Mouse (Mus musculus) stomach, embryonic 14.5 days (tissue): ENCODE data around the gene Pik3r6. TPM values are rescaled to one million over a fixed set of nuclear protein-coding genes. Genes with fewer than 3 reads are reported as not detected.

Experiments used
- ATAC-seq: fragments of 200-750 bp; cut with Nextera tagmentation; 2 replicates; pipeline ENCODE4 v1.8.0; 2017; ENCODE audit warnings: low read depth, moderate TSS enrichment; ENCODE audit not compliant: insufficient number of reproducible peaks, insufficient read depth, low FRiP score
- H3K27ac ChIP-seq: fragments of 300-500 bp; sonication (generic); 2 replicates; pipeline ENCODE4 v1.5.1; 2014; ENCODE audit warnings: mild to moderate bottlenecking, low read length, moderate library complexity, mixed read lengths
- H3K27me3 ChIP-seq: fragments of 300-500 bp; sonication (generic); 2 replicates; pipeline ENCODE4 v1.6.1; 2014; ENCODE audit warnings: low read length, control low read depth, mixed read lengths; ENCODE audit not compliant: control insufficient read depth, insufficient read depth
- H3K36me3 ChIP-seq: fragments of 300-500 bp; sonication (generic); 2 replicates; pipeline ENCODE4 v1.6.1; 2014; ENCODE audit warnings: mild to moderate bottlenecking, control low read depth, low read length, moderate library complexity, mixed read lengths; ENCODE audit not compliant: control insufficient read depth, insufficient read depth
- H3K4me1 ChIP-seq: fragments of 300-500 bp; sonication (generic); 2 replicates; pipeline ENCODE4 v1.6.1; 2014; ENCODE audit warnings: low read length, control low read depth, mixed read lengths; ENCODE audit not compliant: control insufficient read depth, insufficient read depth
- H3K4me2 ChIP-seq: fragments of 300-500 bp; sonication (generic); replicated peaks from 2 replicates; pipeline ENCODE4 v1.6.1; 2014; ENCODE audit warnings: low read depth, low read length, control low read depth
- H3K4me3 ChIP-seq: fragments of 300-500 bp; sonication (generic); 2 replicates; pipeline ENCODE4 v1.5.1; 2014; ENCODE audit warnings: low read depth, low read length, control low read depth
- H3K9ac ChIP-seq: fragments of 300-500 bp; sonication (generic); replicated peaks from 2 replicates; pipeline ENCODE4 v1.6.1; 2014; ENCODE audit warnings: low read depth, mild to moderate bottlenecking, control low read depth, low read length, moderate library complexity, mixed read lengths
- H3K9me3 ChIP-seq: fragments of 300-500 bp; sonication (generic); 2 replicates; pipeline ENCODE4 v1.6.1; 2016; ENCODE audit warnings: low read depth, low read length, control low read depth; ENCODE audit not compliant: control insufficient read depth
- WGBS: fragments of 180-500 bp; shearing (Covaris S2); extraction: QIAGEN DNeasy Blood & Tissue Kit; methylation state at CpG from one replicate; pipeline ENCODE4 v1.1.7; 2014; 5-methylcytosine and 5-hydroxymethylcytosine counted together
- polyA plus RNA-seq: library from polyadenylated mRNA; unstranded; fragments of >200 nt; fragmentation: Nextera tagmentation; extraction: Ambion mirVana; gene quantifications from 2 replicates; pipeline ENCODE4 v1.2.1, GENCODE M21; 2014

The Pik3r6 gene
- polyA plus RNA-seq, 1 experiment from 2014 or later: 4.1 TPM

GRCm38 (mm10) chr11:68547484-68547883 is 44.7 kb downstream of the Pik3r6 start:
- Histone ChIP-seq H3K4me1 (no peaks in the 10 kb centered on the region), H3K9me3 (no peaks in the 10 kb centered on the region), H3K9ac (no peak overlapping the region), H3K36me3 (no peaks in the 10 kb centered on the region), H3K27ac (no peak overlapping the region), H3K27me3 (no peaks in the 10 kb centered on the region), H3K4me2 (no peak overlapping the region), H3K4me3 (no peak overlapping the region)
- WGBS: 58% methylated on average over 2 of the region's 2 CpGs
- no peak for ATAC-seq

- H3K36me3 ChIP-seq: no peaks in the 10 kb centered on the region
- H3K27me3 ChIP-seq: no peaks in the 10 kb centered on the region
- no peak for ATAC-seq
These were observed 46.8 kb downstream of the Pik3r6 start for GRCm38 (mm10) chr11:68549597-68549996.

GRCm38 (mm10) chr11:68550358-68550757 is 47.5 kb downstream of the Pik3r6 start:
- no peaks in the 10 kb centered on the region for H3K36me3 ChIP-seq
- ATAC-seq: no peak
- no peaks in the 10 kb centered on the region for H3K9me3 ChIP-seq
- H3K27ac ChIP-seq: no peak overlapping the region
- no peaks in the 10 kb centered on the region for H3K27me3 ChIP-seq
- H3K4me2 ChIP-seq: no peak overlapping the region
- H3K9ac ChIP-seq: no peak overlapping the region
- H3K4me3 ChIP-seq: no peak overlapping the region
- no peaks in the 10 kb centered on the region for H3K4me1 ChIP-seq
- 58% methylated on average over 4 of the region's 4 CpGs for WGBS

More at GRCm38 (mm10) chr11:68549597-68549996, 46.8 kb downstream of the Pik3r6 start:
- H3K4me1 ChIP-seq: no peaks in the 10 kb centered on the region
- no peak overlapping the region for H3K4me2 ChIP-seq
- H3K9ac ChIP-seq: no peak overlapping the region
- no peaks in the 10 kb centered on the region for H3K9me3 ChIP-seq
- H3K4me3 ChIP-seq: no peak overlapping the region
- WGBS: 41% methylated on average over 3 of the region's 3 CpGs
- H3K27ac ChIP-seq: no peak overlapping the region

DNA sequence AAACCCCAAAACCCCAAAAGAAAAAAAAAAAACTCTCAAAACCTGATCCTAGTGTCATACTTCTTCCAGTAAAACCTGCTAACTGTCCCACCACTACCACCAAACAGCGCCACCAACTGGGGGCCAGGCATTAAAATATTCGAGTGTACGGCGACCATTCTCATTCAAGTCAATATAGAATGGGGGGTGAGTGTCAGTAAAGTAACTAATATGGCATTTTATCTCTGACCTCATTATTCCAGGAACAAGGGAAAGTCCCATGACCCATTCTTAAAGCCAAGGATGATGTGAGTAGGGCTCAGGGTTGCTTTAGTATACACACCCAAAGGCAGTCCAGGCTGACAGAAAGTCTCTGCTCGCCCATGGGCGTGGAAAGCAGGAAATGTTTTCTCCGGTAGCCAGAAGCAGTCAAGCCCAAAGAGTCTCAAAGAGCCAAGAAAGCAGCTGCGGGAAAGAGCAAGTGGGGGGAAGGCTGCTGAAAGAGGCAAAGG is 51.2 kb downstream of the Pik3r6 start:
- Histone ChIP-seq H3K9ac (no peak overlapping the region), H3K27ac (no peak overlapping the region), H3K4me1 (no peaks in the 10 kb centered on the region), H3K27me3 (no peaks in the 10 kb centered on the region), H3K9me3 (no peaks in the 10 kb centered on the region), H3K4me3 (no peak overlapping the region), H3K36me3 (no peaks in the 10 kb centered on the region), H3K4me2 (no peak overlapping the region)
- WGBS: 35% methylated on average over 8 of the region's 8 CpGs
- ATAC-seq: no peak

GRCm38 (mm10) chr11:68555918-68556584 is 53.2 kb downstream of the Pik3r6 start, which contains the start of gene Mfsd6l:
Gene Mfsd6l (plus strand): TSS chr11:68556186.
- Histone ChIP-seq H3K9ac (0 out of 2 replicates have a peak within 1 kb of the TSS, but pooled peaks have one; percentile 14), H3K4me3 (peak within 1 kb of the TSS; percentile 33), H3K9me3 (no peaks in the 10 kb centered on the region), H3K27me3 (no peaks in the 10 kb centered on the region), H3K4me1 (no peaks in the 10 kb centered on the region), H3K36me3 (no peaks in the 10 kb centered on the region), H3K27ac (no peak within 1 kb of the TSS), H3K4me2 (peak within 1 kb of the TSS; percentile 37)
- ATAC-seq: peak; percentile 77; the same call in 1 of the 2 replicates
- 9% methylated on average over 37 of the region's 37 CpGs for WGBS

DNA sequence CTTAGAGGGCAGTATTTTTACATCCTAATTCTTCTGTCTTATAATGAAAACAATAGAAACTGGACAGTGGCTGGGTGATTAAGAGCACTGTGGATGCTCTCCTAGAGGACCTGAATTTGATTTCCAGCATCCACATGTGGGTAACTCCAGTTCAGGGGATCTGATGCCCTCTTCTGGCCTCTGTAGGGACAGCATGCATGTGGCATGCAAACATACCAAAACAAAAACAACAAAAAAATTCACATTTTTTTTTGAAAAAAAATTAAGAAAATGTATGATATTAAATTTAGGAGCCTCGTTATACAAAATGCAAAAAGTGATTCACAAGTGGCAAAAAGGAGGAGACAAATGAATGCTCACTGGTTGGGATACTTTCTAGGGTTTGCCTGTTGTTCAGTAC is 56.7 kb downstream of the Pik3r6 start:
- Histone ChIP-seq H3K36me3 (no peaks in the 10 kb centered on the region), H3K9me3 (no peaks in the 10 kb centered on the region), H3K27ac (no peak overlapping the region), H3K4me1 (no peaks in the 10 kb centered on the region), H3K9ac (no peak overlapping the region), H3K4me2 (no peak overlapping the region), H3K27me3 (no peaks in the 10 kb centered on the region), H3K4me3 (no peak overlapping the region)
- 44% methylated on average over 1 of the region's 1 CpGs for WGBS
- ATAC-seq: no peak

- no peak for ATAC-seq
- Histone ChIP-seq H3K27me3 (no peaks in the 10 kb centered on the region), H3K27ac (no peak overlapping the region), H3K36me3 (no peaks in the 10 kb centered on the region), H3K9me3 (no peaks in the 10 kb centered on the region), H3K9ac (no peak overlapping the region), H3K4me3 (no peak overlapping the region), H3K4me2 (no peak overlapping the region), H3K4me1 (no peaks in the 10 kb centered on the region)
- WGBS: 78% methylated on average over 11 of the region's 11 CpGs
These were observed 59.4 kb downstream of the Pik3r6 start for GRCm38 (mm10) chr11:68561957-68562950.

DNA sequence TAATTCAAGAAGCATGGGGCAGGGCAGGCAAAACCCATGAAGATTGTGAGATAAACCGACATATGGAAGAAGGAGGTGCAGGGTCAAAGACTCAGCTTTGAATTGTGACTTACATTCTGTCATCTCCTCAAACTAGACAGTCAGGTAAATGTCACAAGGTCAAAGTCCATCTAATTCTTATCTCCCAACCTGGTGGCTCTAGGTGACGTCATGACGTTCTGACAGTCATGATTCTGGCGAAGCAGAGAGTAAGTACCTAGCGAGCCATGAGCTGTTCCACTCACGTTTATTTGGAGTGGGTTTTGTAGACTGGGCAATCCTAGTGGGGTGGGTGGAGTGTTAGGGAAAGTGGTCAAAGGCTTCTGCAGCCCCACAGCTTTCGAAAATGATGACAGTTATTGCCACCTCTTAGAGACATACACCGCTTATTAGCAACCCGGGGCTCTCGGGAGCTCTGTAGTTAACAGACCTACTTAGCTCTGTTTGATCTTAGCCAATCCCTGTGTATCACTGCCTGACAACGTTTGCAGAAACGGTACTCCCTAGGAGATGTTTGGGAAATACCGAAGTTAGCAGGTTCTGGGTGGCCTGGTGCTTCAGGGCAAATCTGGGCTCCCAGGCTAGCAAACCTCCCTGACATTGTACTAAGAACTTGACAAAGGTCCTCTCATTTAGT is 61.7 kb downstream of the Pik3r6 start:
- no peak overlapping the region for H3K27ac ChIP-seq
- 74% methylated on average over 13 of the region's 13 CpGs for WGBS
- H3K9ac ChIP-seq: no peak overlapping the region
- H3K9me3 ChIP-seq: no peaks in the 10 kb centered on the region
- no peaks in the 10 kb centered on the region for H3K27me3 ChIP-seq
- H3K36me3 ChIP-seq: no peaks in the 10 kb centered on the region
- H3K4me2 ChIP-seq: no peak overlapping the region
- H3K4me3 ChIP-seq: no peak overlapping the region
- ATAC-seq: no peak
- no peaks in the 10 kb centered on the region for H3K4me1 ChIP-seq
